Mouse (Mus musculus) liver, postnatal 0 days (tissue): Measurements from ENCODE around the gene Coa3.

Experiments
- CTCF ChIP-seq: sonication (generic); IDR thresholded peaks from 2 replicates; pipeline ENCODE4 v1.5.1; 2016; ENCODE audit warnings: antibody characterized with exemption, low read depth
- EP300 ChIP-seq: IDR thresholded peaks from 2 replicates; pipeline ENCODE4 v1.6.1; 2016; ENCODE audit warnings: antibody characterized with exemption, low read depth, mild to moderate bottlenecking

GRCm38 (mm10) chr11:101245855-101246701 is 32.8 kb downstream of the Coa3 start, which contains the start of gene Ramp2:
- TF ChIP-seq CTCF = 0 out of 2 replicates have a peak, but pooled peaks have one; percentile 5
- TF ChIP-seq EP300 = no peak
